Mouse (Mus musculus) cerebellum, adult 2 months (tissue): ENCODE measurements around the gene Armc5. TPM values are rescaled to one million over a fixed set of nuclear protein-coding genes. Genes with fewer than 3 reads are reported as not detected.

Experiments
- DNase-seq, 2 experiments: peaks; one replicate each; pipeline ENCODE4 v3.0.0; 2021
- H3K27ac ChIP-seq: fragments of 200-500 bp; 2 replicates; pipeline ENCODE4 v1.5.1; 2012; ENCODE audit warnings: low read length, control low read depth, inconsistent platforms; ENCODE audit not compliant: insufficient read depth
- H3K27me3 ChIP-seq: fragments of 200-500 bp; 2 replicates; pipeline ENCODE4 v1.6.1; 2012; ENCODE audit warnings: inconsistent platforms, mild to moderate bottlenecking, low read length, moderate library complexity; ENCODE audit not compliant: control insufficient read depth, insufficient read depth
- H3K4me1 ChIP-seq: fragments of 200-500 bp; 2 replicates; pipeline ENCODE4 v1.6.1; 2011; ENCODE audit warnings: low read length; ENCODE audit not compliant: control insufficient read depth, insufficient read depth
- H3K4me3 ChIP-seq: fragments of 200-500 bp; replicated peaks from 2 replicates; pipeline ENCODE3; 2011; ENCODE audit warnings: mild to moderate bottlenecking, low read depth, low read length, control low read depth; ENCODE audit not compliant: insufficient read depth
- CTCF ChIP-seq: fragments of 200-500 bp; IDR thresholded peaks from 2 replicates; pipeline ENCODE4 v1.5.1; 2011; ENCODE audit warnings: low read depth, mild to moderate bottlenecking, control low read depth, low read length, moderate library complexity, borderline replicate concordance; ENCODE audit not compliant: insufficient read depth
- POLR2A ChIP-seq: fragments of 200-500 bp; IDR thresholded peaks from 2 replicates; pipeline ENCODE4 v1.6.1; 2011; ENCODE audit warnings: low read length, control low read depth, borderline replicate concordance; ENCODE audit not compliant: insufficient read depth
- WGBS: fragments of 180-500 bp; shearing (Covaris S2); methylation state at CpG from one replicate; pipeline ENCODE4 v1.1.7; 2018; 5-methylcytosine and 5-hydroxymethylcytosine counted together
- polyA plus RNA-seq: library from polyadenylated mRNA; depleted of rRNA; stranded (reverse); fragments of >200 nt; gene quantifications from 2 replicates; pipeline ENCODE4 v1.2.3, GENCODE M21; 2012; rRNA removed

Armc5 gene
- polyA plus RNA-seq, 1 experiment: 16.1 TPM

DNA sequence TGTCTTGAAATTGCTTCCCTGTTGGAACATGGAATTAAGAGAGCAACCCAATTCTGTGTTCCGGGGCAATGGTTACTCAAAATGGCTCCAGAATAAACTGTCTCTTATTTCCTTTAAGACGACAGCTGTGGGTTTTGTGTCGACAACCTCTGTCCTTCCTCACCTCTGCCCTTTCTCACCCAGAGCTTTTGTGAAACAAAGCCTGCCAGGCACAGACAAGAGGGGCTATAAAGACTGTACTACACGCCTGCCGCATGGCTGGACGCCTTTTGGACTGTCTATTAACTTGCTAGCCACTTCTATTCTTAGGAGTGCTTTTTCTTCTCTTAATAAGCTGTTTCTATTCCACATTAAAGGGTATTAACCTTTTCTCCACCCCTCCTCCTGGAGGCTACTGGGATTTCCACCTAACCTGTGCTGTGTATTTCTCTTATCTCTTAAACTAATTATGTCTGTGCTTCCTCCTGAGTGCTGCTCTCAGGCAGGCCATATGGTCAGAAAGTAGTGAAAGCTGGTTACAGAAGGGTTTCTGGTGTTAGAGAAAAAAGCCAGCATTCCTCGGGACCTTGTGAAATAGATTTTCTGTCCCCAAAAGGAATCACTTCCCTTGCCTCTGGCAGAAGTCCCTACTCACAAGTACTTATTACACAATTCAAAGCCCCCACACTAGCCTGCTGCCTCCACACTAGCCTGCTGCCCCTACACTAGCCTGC lies 45.5 kb downstream of the Armc5 start:
- WGBS: 51% methylated on average over 7 of the region's 7 CpGs
- DNase-seq: no peak
- TF ChIP-seq CTCF (no peak), POLR2A (no peak)
- H3K4me3 ChIP-seq: no peak overlapping the region
- H3K27ac ChIP-seq: no peak overlapping the region
- no peaks in the 10 kb centered on the region for H3K27me3 ChIP-seq
- H3K4me1 ChIP-seq: no peaks in the 10 kb centered on the region

DNA sequence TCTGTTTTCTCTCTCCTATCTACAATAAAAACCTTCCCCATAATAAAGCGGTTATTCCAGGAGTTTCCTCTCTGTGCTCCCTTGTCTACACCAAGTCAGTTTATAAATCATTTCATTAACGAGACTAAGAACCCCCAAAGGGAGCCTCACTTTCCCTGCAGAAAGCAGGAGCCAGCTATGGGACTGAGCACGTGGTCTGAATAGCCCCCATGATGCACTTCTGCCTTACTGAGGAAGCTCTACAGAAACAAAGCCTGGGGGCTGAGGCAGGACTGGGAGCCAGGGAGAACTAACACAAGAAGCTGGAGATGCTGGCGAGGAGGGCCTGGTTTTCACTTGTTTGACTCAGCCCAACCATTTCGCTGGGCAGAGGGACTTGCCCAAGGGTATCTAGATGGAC lies 46.9 kb downstream of the Armc5 start:
- no peaks in the 10 kb centered on the region for H3K27me3 ChIP-seq
- no peak for TF ChIP-seq POLR2A
- no peak for TF ChIP-seq CTCF
- no peak for DNase-seq
- no peaks in the 10 kb centered on the region for H3K4me1 ChIP-seq
- no peak overlapping the region for H3K4me3 ChIP-seq
- WGBS: 68% methylated on average over 5 of the region's 5 CpGs
- no peak overlapping the region for H3K27ac ChIP-seq

DNA sequence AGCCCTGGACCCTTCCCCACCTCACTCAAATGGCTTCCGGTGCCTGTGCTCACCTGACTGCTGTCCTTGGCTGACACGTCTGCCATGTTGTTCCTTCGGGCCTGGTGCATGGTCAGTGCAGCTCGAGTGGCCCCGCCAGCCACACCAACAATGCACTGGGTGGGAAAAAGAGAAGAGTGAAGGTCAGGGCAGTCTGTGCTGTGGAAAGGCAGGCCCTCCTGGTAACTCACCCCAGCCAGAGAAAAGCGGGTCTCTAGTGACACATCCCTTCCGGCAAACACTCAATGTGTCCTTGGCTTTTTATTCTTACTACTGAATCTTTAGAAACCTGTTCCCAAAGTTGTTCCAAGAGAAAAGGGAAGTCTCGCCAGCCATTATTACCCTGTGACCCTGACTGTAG lies 47.9 kb downstream of the Armc5 start:
- WGBS: 92% methylated on average over 8 of the region's 8 CpGs
- H3K27me3 ChIP-seq: no peaks in the 10 kb centered on the region
- no peak for DNase-seq
- H3K27ac ChIP-seq: no peak overlapping the region
- H3K4me1 ChIP-seq: no peaks in the 10 kb centered on the region
- TF ChIP-seq POLR2A: no peak
- TF ChIP-seq CTCF: no peak
- no peak overlapping the region for H3K4me3 ChIP-seq

DNA sequence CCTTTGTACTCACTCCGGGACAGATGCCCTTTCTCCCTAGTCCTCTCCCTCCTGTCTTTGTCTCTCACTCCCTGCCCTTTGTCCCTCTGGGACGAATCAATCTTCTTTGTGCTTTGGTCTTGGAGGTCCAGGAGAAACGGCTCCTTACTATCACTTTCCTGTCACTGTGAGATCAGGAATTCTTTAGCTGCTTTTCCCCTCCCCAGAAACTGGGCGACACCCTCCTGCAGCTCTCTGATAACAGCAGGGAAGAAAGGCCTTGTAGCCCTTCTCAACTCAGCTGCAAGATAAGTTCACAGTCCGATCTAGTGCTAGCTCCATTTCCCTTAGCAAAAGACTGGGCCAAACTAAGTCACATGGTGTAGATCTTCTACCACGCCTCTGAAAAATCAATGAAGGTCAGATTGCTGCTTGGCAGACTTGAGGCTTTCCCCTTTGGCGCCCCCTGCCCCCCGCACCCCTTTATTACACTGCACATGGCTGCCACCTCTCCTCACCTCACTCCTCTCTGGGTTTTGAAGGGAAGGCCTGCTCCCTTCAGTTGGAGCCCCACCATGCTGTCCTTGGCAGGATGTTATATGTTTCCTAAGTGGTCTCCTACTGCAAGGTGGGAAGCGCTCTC lies 51.9 kb downstream of the Armc5 start:
- Histone ChIP-seq H3K27ac (no peak overlapping the region), H3K27me3 (no peaks in the 10 kb centered on the region), H3K4me3 (no peak overlapping the region), H3K4me1 (no peaks in the 10 kb centered on the region)
- 25% methylated on average over 9 of the region's 9 CpGs for WGBS
- TF ChIP-seq POLR2A: no peak
- no peak; the same call in 1 of the 2 replicates for TF ChIP-seq CTCF
- no peak for DNase-seq

Other genes starting within 250 kb of the Armc5 start
- 3.9 and 5.1 TPM in 2 replicates for gene Pycard, start 243.5 kb upstream of the Armc5 start, polyA plus RNA-seq
- gene Trim72, start 233.4 kb upstream of the Armc5 start, polyA plus RNA-seq: 2.1 and 2.3 TPM in 2 replicates
- 3.4 and 4.2 TPM in 2 replicates for gene Itgam, start 174.7 kb upstream of the Armc5 start, polyA plus RNA-seq
- gene Gm49368, start 174.7 kb upstream of the Armc5 start, polyA plus RNA-seq: not detected in 2 replicates
- gene Itgax, start 107.8 kb upstream of the Armc5 start, polyA plus RNA-seq: 0.10 and 0.14 TPM in 2 replicates
- 0.92 and 1.2 TPM in 2 replicates for gene Itgad, start 83.0 kb upstream of the Armc5 start, polyA plus RNA-seq
- 0.82 and 0.89 TPM in 2 replicates for gene Cox6a2, start 31.0 kb upstream of the Armc5 start, polyA plus RNA-seq
- gene 9130023H24Rik, start 689 bp downstream of the Armc5 start, polyA plus RNA-seq: 2.6 and 2.8 TPM in 2 replicates
- 10.8 and 13.1 TPM in 2 replicates for gene Tgfb1i1, start 9.5 kb downstream of the Armc5 start, polyA plus RNA-seq
- gene Slc5a2, start 28.3 kb downstream of the Armc5 start, polyA plus RNA-seq: 0.30 and 0.51 TPM in 2 replicates
- 35.4 and 38.9 TPM in 2 replicates for gene BC017158, start 60.8 kb downstream of the Armc5 start, polyA plus RNA-seq
- 68.2 and 73.0 TPM in 2 replicates for gene Rgs10, start 181.4 kb downstream of the Armc5 start, polyA plus RNA-seq
- 134 and 136 TPM in 2 replicates for gene Tial1, start 224.4 kb downstream of the Armc5 start, polyA plus RNA-seq